Mouse (Mus musculus) G1E (cell line): ENCODE results near the gene Pde1c.

Experiments
- CTCF ChIP-seq: IDR thresholded peaks from 2 replicates; pipeline ENCODE4 v1.5.1; 2012; ENCODE audit warnings: low read depth, low read length, inconsistent platforms, mixed read lengths
- GATA1 ChIP-seq: IDR thresholded peaks from 2 replicates; pipeline ENCODE4 v1.6.1; 2012; ENCODE audit warnings: borderline replicate concordance, low read length, inconsistent platforms, mixed read lengths
- GATA2 ChIP-seq: IDR thresholded peaks from 2 replicates; pipeline ENCODE4 v1.6.1; 2012; ENCODE audit warnings: low read depth, low read length, inconsistent platforms, borderline replicate concordance
- TAL1 ChIP-seq: conservative IDR thresholded peaks from 2 replicates; pipeline ENCODE4 v1.6.1; 2012; ENCODE audit warnings: low read depth, low read length, inconsistent platforms, mixed read lengths

DNA sequence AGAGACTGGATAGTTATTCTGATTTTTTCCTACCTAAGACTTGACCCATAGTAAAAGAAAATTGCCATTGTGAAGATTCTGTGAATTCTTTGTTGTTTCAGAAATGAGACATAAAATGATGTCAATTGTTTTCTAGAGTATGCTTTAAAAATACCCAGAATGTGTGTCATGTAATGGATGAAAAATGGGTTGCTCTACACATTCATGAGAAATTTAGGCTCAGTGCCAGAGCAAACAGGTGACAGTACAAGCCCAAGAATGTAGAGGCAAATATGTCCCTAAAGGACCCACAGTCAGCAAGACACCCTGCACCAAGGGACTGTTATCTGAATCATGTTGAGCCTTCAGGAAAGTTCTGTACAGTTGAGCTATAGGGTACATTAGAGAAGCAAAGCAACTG is 500.4 kb downstream of the Pde1c start:
- TF ChIP-seq CTCF: no peak
- TF ChIP-seq TAL1: no peak
- TF ChIP-seq GATA2: no peak
- TF ChIP-seq GATA1: no peak
